Mouse (Mus musculus): ENCODE data around the gene Gm11214. TPM values are rescaled to one million over a fixed set of nuclear protein-coding genes. Genes with fewer than 3 reads are reported as not detected.

The Gm11214 gene
- polyA plus RNA-seq, 1 experiment from 2014 or later: not detected

DNA sequence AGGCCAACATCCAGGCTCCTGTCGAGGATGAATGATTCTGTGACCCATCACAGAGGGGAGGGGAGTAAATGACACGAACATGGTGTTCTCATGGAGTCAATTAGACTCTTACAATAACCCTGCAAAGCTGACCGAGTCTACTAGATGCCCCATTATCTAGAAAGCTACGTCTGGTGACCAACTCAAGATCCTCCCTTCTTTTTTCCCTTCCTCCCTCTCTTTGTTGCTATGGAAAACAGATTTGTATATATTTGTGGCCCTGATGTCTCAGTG, 22.0 kb upstream of the Gm11214 start:
- Histone ChIP-seq H3K36me3 (no peaks in the 10 kb centered on the region), H3K27me3 (no peaks in the 10 kb centered on the region), H3K9ac (no peak overlapping the region), H3K4me3 (no peak overlapping the region), H3K27ac (no peak overlapping the region), H3K9me3 (no peaks in the 10 kb centered on the region), H3K4me1 (no peaks in the 10 kb centered on the region), H3K4me2 (no peak overlapping the region)
- no peak for ATAC-seq (ENCODE audit: insufficient number of reproducible peaks, low FRiP score, low TSS enrichment, low read depth)
- 63% methylated on average over 4 of the region's 4 CpGs for WGBS

DNA sequence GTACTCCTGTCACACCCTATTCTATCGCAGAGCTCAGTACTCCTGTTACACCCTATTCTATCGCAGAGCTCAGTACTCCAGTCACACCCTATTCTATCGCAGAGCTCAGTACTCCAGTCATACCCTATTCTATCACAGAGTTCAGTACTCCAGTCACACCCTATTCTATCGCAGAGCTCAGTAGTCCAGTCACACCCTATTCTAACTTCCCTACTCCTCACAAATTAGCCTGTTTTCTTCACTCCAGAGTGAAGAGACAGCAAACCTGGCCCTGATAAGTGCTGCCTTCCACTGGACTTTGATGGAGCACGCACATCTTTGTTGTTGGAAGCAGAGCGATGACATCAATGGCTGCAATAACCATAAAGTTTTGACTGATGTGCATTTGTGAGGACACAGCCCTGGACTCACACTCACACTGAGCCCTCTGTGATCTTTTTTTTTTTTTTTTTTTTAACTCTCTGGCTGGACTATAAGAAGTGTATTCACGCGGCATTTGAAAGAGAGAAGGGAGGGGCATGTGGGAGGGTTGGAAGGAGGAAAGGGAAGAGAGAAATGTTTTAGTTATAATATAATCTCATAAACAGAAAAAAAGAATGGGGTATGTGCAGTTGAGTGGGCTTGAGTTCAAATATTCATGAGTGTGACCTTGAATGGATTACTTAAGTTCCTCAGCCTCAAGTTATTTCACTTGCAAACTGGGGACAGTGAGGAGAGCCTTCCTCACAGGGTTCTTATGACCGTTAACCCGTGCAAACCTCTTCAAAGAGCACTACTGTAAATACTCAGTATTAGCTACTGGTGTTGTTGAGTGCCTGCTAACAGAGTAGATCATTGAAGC, 21.5 kb upstream of the Gm11214 start:
- ATAC-seq (ENCODE audit: insufficient number of reproducible peaks, low FRiP score, low TSS enrichment, low read depth): no peak
- Histone ChIP-seq H3K4me3 (no peak overlapping the region), H3K9ac (no peak overlapping the region), H3K27me3 (no peaks in the 10 kb centered on the region), H3K4me2 (no peak overlapping the region), H3K36me3 (no peaks in the 10 kb centered on the region), H3K9me3 (no peaks in the 10 kb centered on the region), H3K27ac (no peak overlapping the region), H3K4me1 (no peaks in the 10 kb centered on the region)
- 76% methylated on average over 10 of the region's 10 CpGs for WGBS

GRCm38 (mm10) chr4:63683716-63684115, 20.5 kb upstream of the Gm11214 start:
- no peak overlapping the region for H3K4me3 ChIP-seq
- H3K27ac ChIP-seq: no peak overlapping the region
- no peak for ATAC-seq (ENCODE audit: insufficient number of reproducible peaks, low FRiP score, low TSS enrichment, low read depth)
- H3K4me1 ChIP-seq: no peaks in the 10 kb centered on the region
- H3K36me3 ChIP-seq: no peaks in the 10 kb centered on the region
- 86% methylated on average over 6 of the region's 6 CpGs for WGBS
- no peaks in the 10 kb centered on the region for H3K27me3 ChIP-seq
- H3K4me2 ChIP-seq: no peak overlapping the region
- no peak overlapping the region for H3K9ac ChIP-seq
- no peaks in the 10 kb centered on the region for H3K9me3 ChIP-seq

DNA sequence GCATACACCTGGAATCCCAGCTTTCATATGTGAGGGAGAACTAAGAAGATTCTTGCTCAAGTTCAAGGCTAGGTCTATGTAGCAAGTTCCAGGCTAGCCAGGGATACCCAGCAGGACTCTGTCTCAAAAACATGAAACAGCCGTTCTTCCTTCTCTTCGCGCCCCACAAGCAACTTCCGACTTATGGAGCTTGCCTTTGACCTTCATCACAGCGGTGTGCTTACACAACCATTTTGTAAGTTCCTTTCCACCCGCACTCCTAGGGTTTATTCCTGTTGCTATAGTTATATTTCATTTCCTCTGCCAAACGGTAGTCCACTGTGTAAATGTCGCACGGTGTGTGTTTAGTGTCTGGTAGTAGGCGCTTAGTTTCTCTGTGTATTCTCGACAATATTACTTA, 19.9 kb upstream of the Gm11214 start:
- 65% methylated on average over 11 of the region's 11 CpGs for WGBS
- no peak for ATAC-seq (ENCODE audit: insufficient number of reproducible peaks, low FRiP score, low TSS enrichment, low read depth)
- H3K9ac ChIP-seq: no peak overlapping the region

GRCm38 (mm10) chr4:63682441-63682840, 19.3 kb upstream of the Gm11214 start:
- no peak for ATAC-seq (ENCODE audit: insufficient number of reproducible peaks, low FRiP score, low TSS enrichment, low read depth)
- H3K27ac ChIP-seq: no peak overlapping the region
- WGBS: 76% methylated on average over 2 of the region's 2 CpGs
- no peaks in the 10 kb centered on the region for H3K36me3 ChIP-seq
- no peak overlapping the region for H3K9ac ChIP-seq
- no peak overlapping the region for H3K4me2 ChIP-seq
- no peaks in the 10 kb centered on the region for H3K27me3 ChIP-seq
- H3K4me1 ChIP-seq: no peaks in the 10 kb centered on the region
- H3K4me3 ChIP-seq: no peak overlapping the region
- no peaks in the 10 kb centered on the region for H3K9me3 ChIP-seq

More for the DNA sequence above, 19.9 kb upstream of the Gm11214 start:
- no peak overlapping the region for H3K4me3 ChIP-seq
- H3K27me3 ChIP-seq: no peaks in the 10 kb centered on the region
- no peak overlapping the region for H3K27ac ChIP-seq
- H3K4me2 ChIP-seq: no peak overlapping the region
- no peaks in the 10 kb centered on the region for H3K4me1 ChIP-seq
- H3K36me3 ChIP-seq: no peaks in the 10 kb centered on the region
- no peaks in the 10 kb centered on the region for H3K9me3 ChIP-seq

DNA sequence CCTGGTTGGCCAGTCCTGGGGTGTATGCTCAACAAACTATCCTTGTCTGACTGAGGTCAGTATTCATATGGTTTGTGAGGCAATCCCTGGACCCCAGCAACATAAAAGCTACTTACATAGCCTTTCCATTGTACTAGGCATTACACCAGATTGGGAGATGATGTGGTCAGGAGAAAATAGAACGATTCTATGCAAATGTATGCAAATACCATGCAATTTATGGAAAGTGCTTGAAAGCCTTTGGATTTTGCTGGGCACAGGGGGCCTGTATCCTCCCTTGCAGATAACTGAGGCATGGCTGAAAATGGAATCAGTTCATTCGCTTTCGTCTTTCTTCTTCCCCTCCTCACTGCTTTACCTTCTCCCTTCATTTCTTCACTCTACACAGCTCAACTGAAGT, 18.4 kb upstream of the Gm11214 start:
- H3K4me3 ChIP-seq: no peak overlapping the region
- H3K4me2 ChIP-seq: no peak overlapping the region
- H3K36me3 ChIP-seq: no peaks in the 10 kb centered on the region
- no peak for ATAC-seq (ENCODE audit: insufficient number of reproducible peaks, low FRiP score, low TSS enrichment, low read depth)
- H3K27ac ChIP-seq: no peak overlapping the region
- no peaks in the 10 kb centered on the region for H3K27me3 ChIP-seq
- H3K9ac ChIP-seq: no peak overlapping the region
- no peaks in the 10 kb centered on the region for H3K9me3 ChIP-seq
- 87% methylated on average over 3 of the region's 3 CpGs for WGBS
- no peaks in the 10 kb centered on the region for H3K4me1 ChIP-seq

GRCm38 (mm10) chr4:63675128-63675527, 11.9 kb upstream of the Gm11214 start:
- whole genome bisulfite sequencing: 56% methylated on average over 2 of the region's 2 CpGs
- no peak overlapping the region for H3K4me2 ChIP-seq
- H3K4me1 ChIP-seq: no peaks in the 10 kb centered on the region
- no peak overlapping the region for H3K4me3 ChIP-seq
- no peak for ATAC-seq (ENCODE audit: insufficient number of reproducible peaks, low FRiP score, low TSS enrichment, low read depth)
- H3K36me3 ChIP-seq: no peaks in the 10 kb centered on the region
- H3K27me3 ChIP-seq: no peaks in the 10 kb centered on the region
- H3K9me3 ChIP-seq: no peaks in the 10 kb centered on the region
- H3K9ac ChIP-seq: no peak overlapping the region
- no peak overlapping the region for H3K27ac ChIP-seq

- no peak for ATAC-seq (ENCODE audit: insufficient number of reproducible peaks, low FRiP score, low TSS enrichment, low read depth)
- H3K9me3 ChIP-seq: no peaks in the 10 kb centered on the region
- no peaks in the 10 kb centered on the region for H3K36me3 ChIP-seq
- H3K4me2 ChIP-seq: no peak overlapping the region
- no peak overlapping the region for H3K27ac ChIP-seq
- H3K4me3 ChIP-seq: no peak overlapping the region
- H3K9ac ChIP-seq: no peak overlapping the region
- H3K4me1 ChIP-seq: no peaks in the 10 kb centered on the region
- no peaks in the 10 kb centered on the region for H3K27me3 ChIP-seq
- WGBS: 55% methylated on average over 4 of the region's 4 CpGs
Measured at GRCm38 (mm10) chr4:63668255-63668654, 5.1 kb upstream of the Gm11214 start.

GRCm38 (mm10) chr4:63665738-63666137, 2.6 kb upstream of the Gm11214 start:
- no peak overlapping the region for H3K4me3 ChIP-seq
- H3K4me2 ChIP-seq: no peak overlapping the region
- no peaks in the 10 kb centered on the region for H3K36me3 ChIP-seq
- ATAC-seq (ENCODE audit: insufficient number of reproducible peaks, low FRiP score, low TSS enrichment, low read depth): no peak
- no peak overlapping the region for H3K9ac ChIP-seq
- no peaks in the 10 kb centered on the region for H3K27me3 ChIP-seq
- 81% methylated on average over 7 of the region's 7 CpGs for WGBS
- no peaks in the 10 kb centered on the region for H3K4me1 ChIP-seq
- H3K27ac ChIP-seq: no peak overlapping the region
- no peaks in the 10 kb centered on the region for H3K9me3 ChIP-seq

DNA sequence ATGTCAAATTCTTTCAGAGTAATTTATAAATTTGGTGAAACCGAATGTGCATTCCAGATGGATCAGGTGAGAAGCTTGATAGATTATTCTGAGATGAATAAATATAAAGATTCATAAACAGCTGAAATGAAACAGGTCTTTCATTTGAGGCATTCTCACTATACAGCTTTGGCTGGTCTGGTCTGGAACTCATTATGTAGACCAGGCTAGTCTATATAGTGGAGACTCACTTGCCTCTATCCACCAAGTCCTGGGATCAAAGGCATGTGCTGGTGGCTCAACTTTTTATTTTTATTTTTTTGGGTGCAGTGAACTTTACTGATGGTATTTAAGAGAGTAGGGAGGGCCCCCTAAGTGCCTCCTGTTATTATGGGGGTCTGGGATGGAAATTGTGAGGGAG, 1.3 kb downstream of the Gm11214 start:
- H3K4me1 ChIP-seq: no peaks in the 10 kb centered on the region
- no peaks in the 10 kb centered on the region for H3K9me3 ChIP-seq
- H3K27ac ChIP-seq: no peak overlapping the region
- H3K9ac ChIP-seq: no peak overlapping the region
- H3K36me3 ChIP-seq: no peaks in the 10 kb centered on the region
- no peak overlapping the region for H3K4me3 ChIP-seq
- 81% methylated on average over 1 of the region's 1 CpGs for WGBS
- no peaks in the 10 kb centered on the region for H3K27me3 ChIP-seq
- ATAC-seq (ENCODE audit: insufficient number of reproducible peaks, low FRiP score, low TSS enrichment, low read depth): no peak
- no peak overlapping the region for H3K4me2 ChIP-seq

- WGBS: 87% methylated on average over 1 of the region's 1 CpGs
- H3K4me3 ChIP-seq: no peak overlapping the region
Measured at GRCm38 (mm10) chr4:63661426-63661825, 1.8 kb downstream of the Gm11214 start.

DNA sequence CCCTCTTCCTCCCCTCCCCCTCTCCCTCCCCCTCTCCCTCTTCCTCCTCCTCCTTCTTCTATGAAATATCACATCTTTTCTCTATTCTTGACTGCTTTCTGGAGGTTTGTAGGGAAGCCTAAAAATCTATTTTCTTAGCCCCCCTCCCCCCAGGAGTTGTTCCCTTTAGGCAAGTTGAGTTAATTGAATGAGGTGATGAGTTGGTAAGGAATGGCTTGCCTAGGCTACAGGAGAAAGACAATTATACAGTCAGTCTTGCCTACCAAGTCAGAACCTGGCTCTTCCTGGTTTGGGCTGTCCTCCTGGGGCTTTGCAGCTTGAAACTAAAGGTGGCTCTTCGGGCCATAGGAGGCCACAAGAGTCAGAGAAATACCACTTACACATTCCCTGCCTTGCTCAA, 3.4 kb downstream of the Gm11214 start:
- ATAC-seq (ENCODE audit: insufficient number of reproducible peaks, low FRiP score, low TSS enrichment, low read depth): no peak
- WGBS: 77% methylated on average over 1 of the region's 1 CpGs
- Histone ChIP-seq H3K4me3 (no peak overlapping the region), H3K4me1 (no peaks in the 10 kb centered on the region), H3K27ac (no peak overlapping the region), H3K27me3 (no peaks in the 10 kb centered on the region), H3K4me2 (no peak overlapping the region), H3K36me3 (no peaks in the 10 kb centered on the region), H3K9ac (no peak overlapping the region), H3K9me3 (no peaks in the 10 kb centered on the region)

More at GRCm38 (mm10) chr4:63661426-63661825, 1.8 kb downstream of the Gm11214 start:
- no peak overlapping the region for H3K27ac ChIP-seq
- no peaks in the 10 kb centered on the region for H3K9me3 ChIP-seq
- no peak overlapping the region for H3K9ac ChIP-seq
- no peaks in the 10 kb centered on the region for H3K27me3 ChIP-seq
- ATAC-seq (ENCODE audit: insufficient number of reproducible peaks, low FRiP score, low TSS enrichment, low read depth): no peak
- H3K36me3 ChIP-seq: no peaks in the 10 kb centered on the region
- no peak overlapping the region for H3K4me2 ChIP-seq
- H3K4me1 ChIP-seq: no peaks in the 10 kb centered on the region

DNA sequence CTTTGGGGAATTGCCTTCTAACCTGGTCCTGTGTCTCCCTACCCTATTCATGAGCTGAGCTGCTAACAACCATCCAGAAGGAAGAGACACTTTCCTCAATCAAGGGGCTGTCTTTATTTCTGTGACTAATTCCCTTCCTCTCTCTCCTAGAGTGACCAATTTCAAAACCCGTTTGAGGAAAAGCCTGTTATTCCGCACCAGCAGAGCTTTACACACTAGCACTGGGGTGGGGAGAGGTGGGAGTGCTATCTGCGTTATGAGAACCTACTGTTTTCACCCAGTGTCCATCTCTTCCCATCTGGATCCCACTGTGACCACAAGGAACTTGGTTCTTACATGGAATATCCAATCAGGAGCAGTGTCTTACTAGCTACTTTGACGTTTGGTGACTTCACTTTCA, 4.1 kb downstream of the Gm11214 start:
- H3K9ac ChIP-seq: no peak overlapping the region
- H3K4me3 ChIP-seq: no peak overlapping the region
- no peaks in the 10 kb centered on the region for H3K4me1 ChIP-seq
- no peak overlapping the region for H3K4me2 ChIP-seq
- no peaks in the 10 kb centered on the region for H3K9me3 ChIP-seq
- ATAC-seq (ENCODE audit: insufficient number of reproducible peaks, low FRiP score, low TSS enrichment, low read depth): no peak
- H3K27me3 ChIP-seq: no peaks in the 10 kb centered on the region
- no peak overlapping the region for H3K27ac ChIP-seq
- 46% methylated on average over 4 of the region's 4 CpGs for WGBS
- no peaks in the 10 kb centered on the region for H3K36me3 ChIP-seq
